Mouse (Mus musculus) hindbrain, embryonic 13.5 days (tissue): Measurements from ENCODE around the gene Txndc15. TPM values are rescaled to one million over a fixed set of nuclear protein-coding genes. Genes with fewer than 3 reads are reported as not detected.
"Not testable (repeated sequence)": the region's sequence is repeated elsewhere in the genome, so short reads cannot be mapped to it uniquely, and the experiment has no call there.

Experiments
- ATAC-seq: fragments of 200-750 bp; cut with Nextera tagmentation; 2 replicates; pipeline ENCODE4 v1.8.0; 2017; ENCODE audit warnings: moderate TSS enrichment; ENCODE audit not compliant: low FRiP score
- H3K27ac ChIP-seq: fragments of 300-500 bp; sonication (generic); 2 replicates; pipeline ENCODE4 v1.5.1; 2015; ENCODE audit warnings: inconsistent platforms, mild to moderate bottlenecking, moderate library complexity
- H3K27me3 ChIP-seq: fragments of 300-500 bp; sonication (generic); 2 replicates; pipeline ENCODE4 v1.6.1; 2015; ENCODE audit warnings: mild to moderate bottlenecking, inconsistent platforms
- H3K36me3 ChIP-seq: fragments of 300-500 bp; sonication (generic); 2 replicates; pipeline ENCODE4 v1.6.1; 2015; ENCODE audit warnings: mild to moderate bottlenecking, inconsistent platforms
- H3K4me1 ChIP-seq: fragments of 300-500 bp; sonication (generic); replicated peaks from 2 replicates; pipeline ENCODE4 v1.6.1; 2015; ENCODE audit warnings: inconsistent platforms
- H3K4me2 ChIP-seq: fragments of 300-500 bp; sonication (generic); 2 replicates; pipeline ENCODE4 v1.6.1; 2015; ENCODE audit warnings: inconsistent platforms, mild to moderate bottlenecking, moderate library complexity
- H3K4me3 ChIP-seq: fragments of 300-500 bp; sonication (generic); 2 replicates; pipeline ENCODE4 v1.5.1; 2015; ENCODE audit warnings: mild to moderate bottlenecking, inconsistent platforms
- H3K9ac ChIP-seq: fragments of 300-500 bp; sonication (generic); 2 replicates; pipeline ENCODE4 v1.6.1; 2015; ENCODE audit warnings: mild to moderate bottlenecking, inconsistent platforms
- H3K9me3 ChIP-seq: fragments of 300-500 bp; sonication (generic); 2 replicates; pipeline ENCODE4 v1.6.1; 2016; ENCODE audit warnings: inconsistent platforms
- WGBS: fragments of 180-500 bp; shearing (Covaris S2); methylation state at CpG from one replicate; pipeline ENCODE4 v1.1.7; 2015; 5-methylcytosine and 5-hydroxymethylcytosine counted together
- polyA plus RNA-seq: library from polyadenylated mRNA; unstranded; fragments of >200 nt; fragmentation: Nextera tagmentation; extraction: Ambion mirVana; gene quantifications from 2 replicates; pipeline ENCODE4 v1.2.1, GENCODE M21; 2015

The Txndc15 gene
- 141 and 142 TPM in 2 replicates for polyA plus RNA-seq

DNA sequence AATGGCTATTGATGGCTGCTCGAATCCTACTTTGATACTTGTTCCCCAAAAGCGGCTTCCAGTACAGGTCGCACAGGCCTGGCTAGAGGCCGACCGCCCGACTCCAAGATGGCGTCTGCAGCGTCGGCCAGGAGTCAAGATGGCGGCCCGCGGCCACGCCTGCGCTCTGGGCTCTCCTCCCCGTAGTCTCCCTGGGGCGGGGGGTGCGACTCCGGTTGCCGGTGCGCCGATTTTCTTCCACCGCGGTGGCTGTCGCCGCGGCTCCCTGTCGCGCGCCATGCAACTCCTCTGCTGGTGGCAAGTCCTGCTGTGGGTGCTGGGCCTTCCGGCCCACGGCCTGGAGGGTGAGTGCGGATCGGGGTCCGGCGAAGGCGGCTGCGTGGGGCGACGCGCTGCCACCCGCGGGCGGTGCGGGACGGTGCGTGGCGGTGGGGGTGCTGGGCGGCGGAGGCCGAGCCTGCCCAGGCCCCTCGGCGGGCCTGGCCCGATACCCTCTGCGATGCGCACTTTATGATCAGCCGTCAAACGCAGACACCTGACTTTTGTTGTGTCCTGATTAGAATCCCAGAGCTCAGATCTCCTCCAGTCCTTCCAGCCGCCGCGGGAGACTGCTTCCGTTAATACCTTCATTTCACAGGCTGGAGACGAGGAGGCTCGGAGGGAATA, at the start of gene Txndc15:
Txndc15 (plus strand) TSS at position 150 of the 666 bp plus-strand sequence.
- no peaks in the 10 kb centered on the region for H3K9me3 ChIP-seq
- H3K36me3 ChIP-seq = peaks cover 21% of the 10 kb centered on the region
- H3K27me3 ChIP-seq = no peaks in the 10 kb centered on the region
- peak within 1 kb of the TSS; percentile 86 for H3K4me3 ChIP-seq
- H3K27ac ChIP-seq = peak within 1 kb of the TSS; percentile 98
- under 1% methylated on average over 59 of the region's 63 CpGs for WGBS
- peaks cover 34% of the 10 kb centered on the region for H3K4me1 ChIP-seq
- H3K9ac ChIP-seq = peak within 1 kb of the TSS; percentile 97
- peak; percentile 95 for ATAC-seq
- peak within 1 kb of the TSS; percentile 71 for H3K4me2 ChIP-seq

DNA sequence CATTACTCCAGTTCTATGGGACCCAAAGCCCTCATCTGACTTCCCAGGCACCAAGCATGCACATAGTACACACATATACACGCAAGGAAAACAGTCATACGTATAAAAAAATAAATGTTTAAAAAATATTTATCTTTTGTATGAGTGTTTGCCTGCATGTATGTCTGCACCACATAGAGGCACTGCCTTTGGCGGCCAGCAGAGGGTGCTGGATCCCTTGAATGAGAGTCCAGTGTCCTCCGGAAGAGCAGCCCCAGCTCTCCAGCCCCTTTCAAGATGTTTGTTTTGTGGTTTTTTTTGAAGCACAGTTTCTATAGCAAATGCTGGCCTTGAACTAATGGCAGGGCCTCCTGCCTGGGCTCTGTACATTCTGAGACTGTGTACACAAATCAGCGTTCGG, 45.9 kb upstream of the Txndc15 start:
- H3K9me3 ChIP-seq = peaks cover 2% of the 10 kb centered on the region; the same call in 1 of the 2 replicates
- ATAC-seq = no peak
- no peaks in the 10 kb centered on the region for H3K27me3 ChIP-seq
- H3K36me3 ChIP-seq = peaks cover 91% of the 10 kb centered on the region
- no peak overlapping the region for H3K27ac ChIP-seq
- H3K9ac ChIP-seq = no peak overlapping the region
- H3K4me2 ChIP-seq = no peak overlapping the region
- H3K4me3 ChIP-seq = no peak overlapping the region
- WGBS = 85% methylated on average over 6 of the region's 6 CpGs
- no peaks in the 10 kb centered on the region for H3K4me1 ChIP-seq

DNA sequence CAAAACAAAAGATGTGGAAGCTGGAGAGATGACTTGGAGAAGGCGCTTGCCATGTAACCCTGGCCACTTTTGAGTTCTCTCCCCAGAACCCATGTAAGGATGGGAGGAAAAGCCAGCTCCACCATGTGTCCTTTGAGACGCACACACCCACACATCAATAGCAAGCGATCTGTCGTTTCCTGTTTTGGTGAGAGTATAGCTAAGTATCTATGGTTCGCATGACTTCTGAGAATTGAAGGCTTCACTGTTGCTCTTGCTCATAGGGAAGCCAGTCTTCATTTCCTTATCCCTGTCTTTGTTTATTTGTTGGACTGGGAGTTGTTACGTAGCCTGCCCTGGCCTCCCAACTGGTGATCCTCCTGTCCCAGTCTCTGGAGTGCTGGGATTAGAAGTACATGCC, 41.7 kb upstream of the Txndc15 start:
- 0 out of 2 replicates have a peak overlapping the region, but pooled peaks have one; percentile 8 for H3K9ac ChIP-seq
- no peak overlapping the region for H3K4me3 ChIP-seq
- H3K9me3 ChIP-seq = peaks cover 2% of the 10 kb centered on the region; the same call in 1 of the 2 replicates
- H3K27me3 ChIP-seq = no peaks in the 10 kb centered on the region
- H3K4me2 ChIP-seq = no peak overlapping the region
- no peaks in the 10 kb centered on the region for H3K4me1 ChIP-seq
- H3K36me3 ChIP-seq = peaks cover 89% of the 10 kb centered on the region
- H3K27ac ChIP-seq = no peak overlapping the region
- ATAC-seq = no peak
- WGBS = 91% methylated on average over 6 of the region's 6 CpGs

DNA sequence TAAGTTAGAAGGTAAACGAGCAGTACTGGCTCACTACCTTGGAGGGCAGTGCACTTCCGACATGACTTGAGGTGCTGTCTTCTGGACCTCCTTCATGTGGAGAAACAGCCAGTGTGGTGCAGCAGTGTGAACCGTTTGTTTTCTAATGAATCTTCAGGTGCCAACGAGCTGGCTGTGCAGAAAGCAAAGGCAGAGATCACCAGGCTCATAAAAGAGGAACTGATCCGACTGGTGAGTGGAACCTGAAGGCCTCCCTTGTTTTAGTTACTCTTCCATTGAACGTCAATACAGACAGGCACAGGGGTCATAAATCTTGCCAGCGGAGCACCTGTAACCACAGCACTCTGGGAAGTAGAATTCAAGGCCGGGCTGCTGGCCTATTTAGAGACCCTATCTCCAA, 37.1 kb upstream of the Txndc15 start:
- ATAC-seq = no peak
- no peak overlapping the region for H3K9ac ChIP-seq
- H3K27ac ChIP-seq = no peak overlapping the region
- H3K27me3 ChIP-seq = no peaks in the 10 kb centered on the region
- no peaks in the 10 kb centered on the region for H3K9me3 ChIP-seq
- no peaks in the 10 kb centered on the region for H3K4me1 ChIP-seq
- H3K4me3 ChIP-seq = no peak overlapping the region
- H3K4me2 ChIP-seq = no peak overlapping the region
- whole genome bisulfite sequencing = 90% methylated on average over 8 of the region's 8 CpGs
- H3K36me3 ChIP-seq = peaks cover 91% of the 10 kb centered on the region

DNA sequence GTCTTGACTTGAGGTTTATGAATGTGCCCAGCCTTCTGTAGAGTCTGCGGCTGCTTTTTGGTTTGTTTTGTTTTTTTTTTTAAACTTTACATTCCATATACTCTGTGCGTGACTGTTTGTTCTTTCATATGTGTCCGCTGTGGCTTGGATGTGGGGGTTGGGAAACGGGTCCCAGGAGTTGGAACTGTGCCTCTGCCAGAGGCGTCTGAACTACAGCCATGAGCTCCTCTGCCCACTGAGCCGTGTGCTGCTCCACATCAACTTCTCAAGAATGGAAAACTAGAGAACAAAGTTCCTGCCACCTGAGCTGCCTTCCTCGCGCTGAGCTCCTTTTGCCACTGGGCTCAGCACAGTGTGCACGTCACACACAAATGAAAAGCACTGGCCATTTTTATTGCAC, 32.2 kb upstream of the Txndc15 start:
- Histone ChIP-seq H3K9ac (no peak overlapping the region), H3K9me3 (no peaks in the 10 kb centered on the region), H3K4me1 (peaks cover 6% of the 10 kb centered on the region), H3K4me3 (no peak overlapping the region), H3K27me3 (no peaks in the 10 kb centered on the region), H3K4me2 (no peak overlapping the region), H3K36me3 (peaks cover 49% of the 10 kb centered on the region), H3K27ac (no peak overlapping the region)
- WGBS = 90% methylated on average over 9 of the region's 9 CpGs
- no peak for ATAC-seq

DNA sequence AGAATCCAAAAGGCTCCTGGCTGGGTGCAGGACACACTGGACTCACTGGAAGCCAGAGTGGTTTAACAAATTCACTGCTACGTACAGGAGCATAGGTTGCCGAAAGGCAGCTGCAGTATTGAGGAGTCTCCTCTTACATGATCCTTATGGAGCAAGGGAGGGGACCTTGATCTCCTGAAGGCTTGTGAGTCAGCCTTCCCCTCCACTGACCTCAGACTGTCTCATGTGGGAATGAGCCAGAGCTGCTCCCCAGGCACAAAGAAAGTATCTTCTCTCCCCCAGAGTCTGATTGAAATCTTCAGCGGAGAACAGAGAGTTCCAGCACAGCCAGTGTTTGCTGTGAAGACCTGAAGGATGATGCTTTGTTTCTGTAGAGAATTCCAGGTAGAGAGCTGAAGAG, 30.9 kb upstream of the Txndc15 start:
- Histone ChIP-seq H3K4me3 (no peak overlapping the region), H3K9me3 (no peaks in the 10 kb centered on the region), H3K27ac (no peak overlapping the region), H3K36me3 (peaks cover 35% of the 10 kb centered on the region), H3K9ac (no peak overlapping the region), H3K4me2 (no peak overlapping the region), H3K27me3 (no peaks in the 10 kb centered on the region), H3K4me1 (peaks cover 17% of the 10 kb centered on the region)
- WGBS = 87% methylated on average over 3 of the region's 3 CpGs
- no peak for ATAC-seq

DNA sequence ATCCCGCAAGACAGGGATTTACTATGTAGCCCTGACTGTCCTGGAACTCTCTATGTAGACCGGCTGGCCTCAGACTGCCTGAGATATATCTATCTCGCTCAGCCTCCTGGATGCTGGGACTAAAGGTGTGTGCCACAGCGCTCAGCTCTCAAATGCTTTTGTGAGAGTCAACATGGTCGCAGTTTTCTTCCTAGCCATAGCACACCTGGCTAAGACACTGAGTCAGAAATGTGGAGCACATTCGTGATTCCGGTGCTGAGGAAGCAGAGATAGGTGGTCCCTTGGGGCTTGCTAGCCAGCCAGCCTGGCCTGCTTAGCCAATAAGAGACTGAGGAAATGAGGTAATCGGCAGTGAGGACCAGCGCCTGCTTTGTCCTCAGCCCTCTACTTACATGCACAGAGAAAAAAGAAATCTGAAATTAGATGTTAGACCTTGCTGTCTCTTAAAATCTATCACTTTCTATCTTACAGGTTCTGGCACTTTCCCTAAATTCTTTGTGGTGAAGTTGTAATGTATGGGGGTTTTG, 28.3 kb upstream of the Txndc15 start:
- H3K4me3 ChIP-seq = no peak overlapping the region
- no peaks in the 10 kb centered on the region for H3K27me3 ChIP-seq
- H3K36me3 ChIP-seq = peaks cover 12% of the 10 kb centered on the region
- H3K9ac ChIP-seq = peak overlapping the region; percentile 49; the same call in 1 of the 2 replicates
- no peaks in the 10 kb centered on the region for H3K9me3 ChIP-seq
- H3K27ac ChIP-seq = peak overlapping the region; percentile 77
- peaks cover 17% of the 10 kb centered on the region for H3K4me1 ChIP-seq
- ATAC-seq = peak; percentile 79; the same call in 1 of the 2 replicates
- H3K4me2 ChIP-seq = no peak overlapping the region
- WGBS = 68% methylated on average over 9 of the region's 9 CpGs

DNA sequence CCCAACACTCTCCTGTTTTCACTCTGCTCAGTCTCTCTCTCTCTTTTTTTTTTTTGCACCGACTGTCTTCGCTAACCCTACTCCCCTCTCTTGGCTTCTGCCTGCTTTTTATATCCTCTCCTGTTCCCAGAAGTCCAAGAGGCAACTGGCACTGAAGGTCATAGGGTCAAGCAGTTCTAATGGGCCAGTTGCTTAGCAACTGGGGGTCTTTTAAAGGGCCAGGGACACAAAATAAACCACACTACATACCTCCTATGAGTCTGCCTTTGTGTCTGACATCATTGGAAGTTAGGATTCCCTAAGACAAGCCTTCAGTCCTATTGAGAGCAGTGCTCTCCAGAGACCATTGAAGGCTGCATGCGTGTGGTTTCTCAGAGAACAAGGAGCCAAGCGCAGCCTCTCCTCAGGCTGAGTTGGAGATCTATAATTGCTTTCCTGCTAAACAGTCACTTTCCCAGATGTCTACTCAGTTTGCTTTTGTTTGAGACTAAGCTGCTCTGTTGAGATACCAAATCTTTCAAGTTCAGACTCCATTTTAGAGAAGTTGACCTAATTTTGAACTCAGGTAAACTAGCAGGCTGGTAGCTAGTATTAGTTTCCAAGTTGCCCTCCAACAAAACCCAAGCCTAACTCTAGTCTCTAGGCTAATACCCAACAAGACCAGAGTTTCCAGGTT, 26.4 kb upstream of the Txndc15 start:
- Histone ChIP-seq H3K36me3 (no peaks in the 10 kb centered on the region), H3K4me3 (no peak overlapping the region), H3K4me1 (peaks cover 21% of the 10 kb centered on the region), H3K9ac (no peak overlapping the region), H3K9me3 (no peaks in the 10 kb centered on the region), H3K4me2 (no peak overlapping the region), H3K27me3 (no peaks in the 10 kb centered on the region), H3K27ac (no peak overlapping the region)
- 12% methylated on average over 4 of the region's 4 CpGs for WGBS
- no peak for ATAC-seq

DNA sequence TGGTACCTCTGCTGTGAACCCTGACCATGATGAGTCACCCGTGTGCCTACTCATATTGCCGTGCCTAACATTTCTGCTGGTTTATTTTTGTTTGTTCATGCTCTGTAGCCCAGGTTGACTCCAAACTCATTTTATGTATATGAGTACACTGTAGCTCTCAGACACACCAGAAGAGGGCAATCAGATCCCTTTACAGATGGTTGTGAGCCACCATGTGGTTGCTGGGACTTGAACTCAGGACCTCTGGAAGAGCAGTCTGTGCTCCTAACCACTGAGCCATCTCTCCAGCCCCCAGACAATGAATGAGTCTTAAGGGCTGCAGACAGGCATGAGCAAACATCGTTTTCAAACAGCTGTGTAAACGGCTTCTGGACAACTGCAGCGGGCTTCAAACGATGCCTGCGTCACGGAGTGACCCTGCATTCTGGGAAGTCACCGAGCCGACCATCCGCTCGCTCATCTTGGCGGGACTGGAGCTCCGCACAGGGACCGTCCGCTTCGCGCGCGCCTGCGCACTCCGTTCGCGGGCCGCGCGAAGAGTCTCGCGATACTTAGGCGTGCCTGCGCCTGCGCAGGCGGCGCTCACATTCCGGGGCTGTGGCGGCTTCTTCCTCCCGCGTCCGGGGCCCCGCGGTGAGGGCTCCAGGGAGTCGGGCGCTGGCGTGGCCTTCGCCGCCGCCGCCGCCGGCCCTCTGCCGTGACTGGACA, 21.8 kb upstream of the Txndc15 start, which contains the start of gene B230219D22Rik:
B230219D22Rik (plus strand) TSS at position 590 of the 708 bp plus-strand sequence.
- Histone ChIP-seq H3K4me1 (peaks cover 39% of the 10 kb centered on the region), H3K9me3 (no peaks in the 10 kb centered on the region), H3K27me3 (no peaks in the 10 kb centered on the region), H3K4me2 (peak within 1 kb of the TSS; percentile 85), H3K36me3 (no peaks in the 10 kb centered on the region), H3K27ac (peak within 1 kb of the TSS; percentile 99), H3K9ac (peak within 1 kb of the TSS; percentile 100), H3K4me3 (peak within 1 kb of the TSS; percentile 97)
- peak; percentile 98 for ATAC-seq
- WGBS = 2% methylated on average over 49 of the region's 51 CpGs

DNA sequence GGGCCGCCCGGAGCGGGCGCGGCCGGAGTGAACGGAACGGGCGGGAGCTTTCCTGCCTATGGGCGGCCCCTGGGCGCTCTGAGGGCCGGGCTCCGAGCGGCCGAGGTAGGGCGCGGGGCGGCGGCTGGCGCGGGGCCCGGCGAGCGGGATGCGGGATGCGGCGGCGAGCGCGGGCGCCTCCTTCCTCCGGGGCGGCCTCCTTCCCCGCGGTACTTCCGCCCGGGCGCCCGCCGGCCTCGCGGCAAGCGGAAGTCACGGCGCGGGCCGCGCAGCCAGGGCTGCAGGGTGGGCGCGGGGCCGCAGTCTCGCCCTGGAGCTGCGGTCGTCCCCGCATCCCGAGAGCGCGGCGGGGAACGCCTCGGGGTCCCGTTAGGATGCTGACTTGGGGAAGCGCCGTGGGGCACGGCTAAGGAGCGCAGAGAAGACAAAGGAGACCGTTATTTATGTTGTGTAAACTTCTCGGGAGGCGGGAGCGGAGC, 21.2 kb upstream of the Txndc15 start:
- ATAC-seq = peak; percentile 87
- Histone ChIP-seq H3K36me3 (peaks cover 2% of the 10 kb centered on the region; the same call in 1 of the 2 replicates), H3K4me2 (peak overlapping the region; percentile 85), H3K9ac (peak overlapping the region; percentile 100), H3K27ac (peak overlapping the region; percentile 99), H3K4me1 (peaks cover 33% of the 10 kb centered on the region), H3K4me3 (peak overlapping the region; percentile 97), H3K9me3 (no peaks in the 10 kb centered on the region), H3K27me3 (no peaks in the 10 kb centered on the region)
- WGBS = under 1% methylated on average over 30 of the region's 70 CpGs

DNA sequence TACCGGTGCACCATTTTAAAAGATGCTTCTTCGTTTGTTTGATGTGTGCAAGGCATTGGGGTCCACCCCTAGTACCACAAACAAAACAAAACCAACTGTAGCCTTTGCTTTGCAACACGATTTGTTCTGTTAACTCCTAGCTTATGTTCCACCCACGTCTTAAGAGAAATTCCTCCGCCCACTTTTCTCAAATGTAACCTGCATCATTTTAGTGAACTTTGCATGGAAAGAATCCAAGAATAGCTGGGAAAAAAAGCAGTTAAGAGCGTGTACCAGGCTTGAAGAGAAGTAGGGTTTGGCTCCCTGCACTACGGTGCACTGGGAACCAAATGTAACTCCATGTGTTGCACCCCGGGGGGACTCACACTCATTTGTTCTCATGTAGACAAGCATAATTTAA, 20.3 kb upstream of the Txndc15 start:
- Histone ChIP-seq H3K36me3 (peaks cover 10% of the 10 kb centered on the region), H3K27ac (no peak overlapping the region; the same call in 1 of the 2 replicates), H3K4me1 (peaks cover 33% of the 10 kb centered on the region), H3K9me3 (no peaks in the 10 kb centered on the region), H3K27me3 (no peaks in the 10 kb centered on the region), H3K9ac (peak overlapping the region; percentile 100), H3K4me3 (peak overlapping the region; percentile 97), H3K4me2 (peak overlapping the region; percentile 85)
- WGBS = 23% methylated on average over 8 of the region's 8 CpGs
- no peak for ATAC-seq

DNA sequence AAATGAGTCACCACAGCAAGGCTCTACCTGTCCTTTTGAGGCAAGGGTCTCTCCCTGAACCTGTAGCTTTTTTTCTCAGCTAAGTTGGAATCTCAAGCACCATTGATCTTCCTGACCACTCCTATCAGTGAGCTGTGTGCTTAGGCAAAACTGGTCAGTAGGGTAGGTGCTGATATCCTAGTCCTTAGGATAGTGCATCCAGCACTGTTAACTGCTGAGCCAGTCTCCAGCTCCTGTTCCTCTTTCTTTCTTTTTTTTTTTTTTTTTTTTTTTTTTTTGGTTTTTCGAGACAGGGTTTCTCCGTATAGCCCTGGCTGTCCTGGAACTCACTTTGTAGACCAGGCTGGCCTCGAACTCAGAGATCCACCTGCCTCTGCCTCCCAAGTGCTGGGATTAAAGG, 18.5 kb upstream of the Txndc15 start:
- H3K9ac ChIP-seq, H3K4me2 ChIP-seq, H3K27ac ChIP-seq, H3K4me3 ChIP-seq, H3K9me3 ChIP-seq, ATAC-seq, H3K27me3 ChIP-seq: not testable (repeated sequence)
- H3K36me3 ChIP-seq = peaks cover 27% of the 10 kb centered on the region
- 100% methylated on average over 1 of the region's 3 CpGs for WGBS
- H3K4me1 ChIP-seq = peaks cover 33% of the 10 kb centered on the region
